ENCODE assay signal across 14 mouse cellular contexts in genomic region chr2:162987218-162987617, GRCm38 (mm10). TPM values are rescaled to one million over a fixed set of nuclear protein-coding genes. Genes with fewer than 3 reads are reported as not detected.
DNase-seq lines count a peak whose midpoint lies in the region; ATAC-seq lines count a peak whose summit lies in the region.
"Had no signal": no experiment of that assay in that cellular context is flagged by ENCODE, and none has a peak within 500 bp of the region (broad histone marks: within the 10 kb centered on the region; RNA-seq: fewer than 3 reads in every experiment).

Gene Sgk2 (plus strand): TSS chr2:162987330.

- peaks cover 10% of the 10 kb centered on the region for H3K4me1 ChIP-seq in kidney, embryonic 16.5 days (ENCODE audit: insufficient read depth, low read length)
- peaks cover 13% of the 10 kb centered on the region; the same call in 1 of the 2 replicates for H3K4me1 ChIP-seq in liver, embryonic 13.5 days (replicated peaks)

- no peak within 1 kb of the TSS for H3K9ac ChIP-seq in kidney, embryonic 16.5 days (replicated peaks; ENCODE audit: low read length)
- H3K9ac ChIP-seq in liver, embryonic 13.5 days = no peak within 1 kb of the TSS
- H3K9ac ChIP-seq: limb, embryonic 15.5 days had no signal

- 29% methylated on average over 8 of the region's 8 CpGs for WGBS in kidney, embryonic 16.5 days
- 39% methylated on average over 8 of the region's 8 CpGs for WGBS in liver, embryonic 13.5 days (ENCODE audit: insufficient replicate concordance)

- H3K27me3 ChIP-seq in kidney, embryonic 16.5 days (ENCODE audit: insufficient read depth, low read length) = no peaks in the 10 kb centered on the region
- no peaks in the 10 kb centered on the region for H3K27me3 ChIP-seq in liver, embryonic 13.5 days
- H3K27me3 ChIP-seq: limb, embryonic 15.5 days had no signal

- no peaks in the 10 kb centered on the region for H3K36me3 ChIP-seq in kidney, embryonic 16.5 days (ENCODE audit: insufficient read depth, low read length)
- H3K36me3 ChIP-seq in liver, embryonic 13.5 days = no peaks in the 10 kb centered on the region
- H3K36me3 ChIP-seq: limb, embryonic 15.5 days had no signal

- H3K4me3 ChIP-seq in kidney, embryonic 16.5 days (ENCODE audit: low read length) = no peak within 1 kb of the TSS
- H3K4me3 ChIP-seq in liver, embryonic 13.5 days (replicated peaks) = no peak within 1 kb of the TSS
- H3K4me3 ChIP-seq: limb, embryonic 15.5 days had no signal

- ATAC-seq in kidney, embryonic 16.5 days (ENCODE audit: low FRiP score, low TSS enrichment) = peak; percentile 90
- ATAC-seq in liver, embryonic 13.5 days (ENCODE audit: low read depth) = peak; percentile 73
- no peak for ATAC-seq in monocyte, adult 5-6 weeks (replicated peaks; ENCODE audit: insufficient number of reproducible peaks, low FRiP score, low TSS enrichment, poor library complexity, severe bottlenecking)
- ATAC-seq: forebrain, embryonic 14.5 days had no signal

- DNase-seq in 3134 (ENCODE audit: extremely low read depth, insufficient read length, low spot score) = peak; percentile 74
- peak; percentile 17 for DNase-seq in adrenal gland, postnatal 25 days
- DNase-seq in liver, embryonic 13.5 days = no peak
- no peak for DNase-seq in thymus, postnatal 0 days (ENCODE audit: low spot score)
- DNase-seq in cerebellum, postnatal 4 days (ENCODE audit: low spot score in 2 of 2) = no peak
- DNase-seq in urinary bladder, postnatal 4 days (ENCODE audit: low spot score in 2 of 2) = no peak
- DNase-seq: cerebellum, postnatal 14 days; gastrocnemius, postnatal 10 days had no signal

- no peaks in the 10 kb centered on the region; the same call in 1 of the 2 replicates for H3K9me3 ChIP-seq in kidney, embryonic 16.5 days (ENCODE audit: low read length)
- H3K9me3 ChIP-seq in liver, embryonic 13.5 days (replicated peaks) = no peaks in the 10 kb centered on the region
- H3K9me3 ChIP-seq: limb, embryonic 15.5 days had no signal

- H3K4me2 ChIP-seq in kidney, embryonic 16.5 days (replicated peaks; ENCODE audit: low read depth, low read length) = 0 out of 2 replicates have a peak within 1 kb of the TSS, but pooled peaks have one; percentile 0
- H3K4me2 ChIP-seq in liver, embryonic 13.5 days = peak within 1 kb of the TSS; percentile 8; the same call in 1 of the 2 replicates
- H3K4me2 ChIP-seq: limb, embryonic 15.5 days had no signal

- H3K27ac ChIP-seq in kidney, embryonic 16.5 days (ENCODE audit: low read length) = peak within 1 kb of the TSS; percentile 87
- peak within 1 kb of the TSS; percentile 47 for H3K27ac ChIP-seq in liver, embryonic 13.5 days
- H3K27ac ChIP-seq: limb, embryonic 15.5 days had no signal

RNA-seq across cellular contexts. Expression of gene Sgk2, which starts in this region (rescaled TPM):
- total RNA-seq in adrenal gland, postnatal 25 days (2021) = 1.6 and 1.8 TPM in 2 replicates
- polyA plus RNA-seq in kidney, embryonic 16.5 days (2015; fragmentation: Nextera tagmentation; extraction: Ambion mirVana) = 11.2 and 12.2 TPM in 2 replicates
- polyA plus RNA-seq in liver, embryonic 13.5 days (2015; fragmentation: Nextera tagmentation; extraction: Ambion mirVana) = 2.7 and 4.6 TPM in 2 replicates
- 0.10 and 0.22 TPM in 2 replicates for polyA plus RNA-seq in thymus, postnatal 0 days (2015; fragmentation: Nextera tagmentation; extraction: Ambion mirVana)
- total RNA-seq in monocyte, adult 5-6 weeks (2017) = not detected in 3 replicates
- total RNA-seq: gastrocnemius, postnatal 10 days; megakaryocyte progenitor cell, adult 5-6 weeks had no signal
- polyA plus RNA-seq: embryonic facial prominence, embryonic 14.5 days; forebrain, embryonic 14.5 days had no signal

Comparison
In these comparisons a context has a peak if more than half of its experiments do, and no peak if none do; other contexts are left out.
1. DNase-seq: peak in 3134 (single experiment) and adrenal gland, postnatal 25 days (single experiment); none in liver, embryonic 13.5 days (single experiment), thymus, postnatal 0 days (single experiment), cerebellum, postnatal 4 days (0 of 2) and urinary bladder, postnatal 4 days (0 of 2).